Mouse (Mus musculus) macrophage (primary cell): ENCODE data around the gene Cwc15. TPM values are rescaled to one million over a fixed set of nuclear protein-coding genes. Genes with fewer than 3 reads are reported as not detected.

Source experiments
- H3K27ac ChIP-seq: fragments of 350-480 bp; formaldehyde crosslinking; 2 replicates; pipeline ENCODE4 v1.9.0; 2021
- H3K36me3 ChIP-seq: fragments of 350-480 bp; formaldehyde crosslinking; 2 replicates; pipeline ENCODE4 v1.9.0; 2021; ENCODE audit errors: inconsistent target
- H3K4me3 ChIP-seq: fragments of 350-480 bp; formaldehyde crosslinking; 2 replicates; pipeline ENCODE4 v1.9.0; 2021; ENCODE audit errors: inconsistent target
- H3K79me2 ChIP-seq: fragments of 350-480 bp; formaldehyde crosslinking; 2 replicates; pipeline ENCODE4 v1.9.0; 2021; ENCODE audit errors: inconsistent target
- WGBS: methylation state at CpG from one replicate; pipeline ENCODE4 v1.1.7; 2026; ENCODE audit warnings: inconsistent platforms; ENCODE audit not compliant: missing documents; 5-methylcytosine and 5-hydroxymethylcytosine counted together
- polyA plus RNA-seq: library from polyadenylated mRNA; stranded (reverse); fragments of 250-400 nt; gene quantifications from 3 replicates; pipeline ENCODE4 v1.2.4, GENCODE M21; 2018; ENCODE audit warnings: inconsistent platforms

The Cwc15 gene
- polyA plus RNA-seq, 1 experiment from 2014 or later = 344 TPM

DNA sequence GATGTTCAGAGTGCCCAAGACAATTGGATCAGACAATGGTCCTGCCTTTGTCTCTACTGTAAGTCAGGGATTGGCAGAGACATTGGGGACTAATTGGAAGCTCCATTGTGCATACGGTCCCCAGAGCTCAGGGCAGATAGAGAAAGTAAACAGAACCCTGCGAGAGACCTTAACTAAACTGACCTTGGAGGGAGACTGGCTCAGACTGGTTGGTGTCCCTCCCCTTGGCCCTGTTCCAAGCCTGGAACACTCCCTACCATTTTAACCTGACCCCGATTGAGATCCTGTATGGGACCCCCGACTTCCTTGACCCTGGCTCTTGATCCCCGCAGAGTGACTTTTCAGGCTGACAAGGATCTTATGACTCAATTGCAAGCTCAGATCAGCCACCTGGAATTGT lies 29.6 kb downstream of the Cwc15 start:
- Histone ChIP-seq H3K79me2 (no peaks in the 10 kb centered on the region), H3K27ac (no peak overlapping the region), H3K4me3 (no peak overlapping the region), H3K36me3 (no peaks in the 10 kb centered on the region)
- whole genome bisulfite sequencing = 100% methylated on average over 5 of the region's 5 CpGs

DNA sequence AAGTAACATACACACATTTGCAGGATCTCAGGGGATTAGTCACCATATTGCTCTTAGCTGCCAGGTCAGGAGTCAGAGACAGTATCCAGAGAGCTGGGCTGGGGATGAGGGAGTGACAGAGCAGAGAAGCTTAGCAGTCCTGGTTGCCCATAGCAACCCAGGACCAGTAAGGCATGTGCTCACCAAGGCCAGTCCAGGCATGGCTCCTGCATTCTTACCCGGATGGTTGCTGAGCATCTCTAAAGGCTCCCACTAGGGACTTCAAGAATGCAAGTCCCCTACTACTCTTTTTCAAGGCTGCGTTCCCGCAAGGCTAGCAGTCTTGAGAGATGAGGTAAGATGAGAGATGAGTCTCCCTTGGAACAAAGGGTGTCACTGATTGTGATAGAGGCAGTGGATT lies 31.9 kb downstream of the Cwc15 start:
- Histone ChIP-seq H3K27ac (no peak overlapping the region), H3K79me2 (no peaks in the 10 kb centered on the region), H3K36me3 (no peaks in the 10 kb centered on the region), H3K4me3 (no peak overlapping the region)
- WGBS = 89% methylated on average over 3 of the region's 3 CpGs

DNA sequence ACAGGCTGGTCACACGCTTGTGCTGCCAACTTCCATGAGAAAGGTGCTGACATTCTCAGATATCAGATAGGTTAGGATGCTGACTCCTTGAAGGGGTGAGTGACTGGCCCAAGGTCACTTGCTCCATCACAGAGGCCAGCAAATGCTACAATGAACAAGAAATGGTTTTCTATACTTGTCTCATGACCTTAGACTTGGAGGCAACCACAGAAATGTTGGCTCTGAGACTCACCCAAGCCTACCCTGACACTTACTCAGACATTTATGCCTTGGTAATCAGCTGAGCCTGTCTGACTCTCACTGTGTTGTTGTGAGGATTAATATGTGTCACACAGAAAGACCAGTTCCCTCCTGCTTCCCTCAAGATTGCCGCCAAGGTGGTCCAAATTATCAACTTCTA lies 33.2 kb downstream of the Cwc15 start:
- Histone ChIP-seq H3K27ac (no peak overlapping the region), H3K36me3 (no peaks in the 10 kb centered on the region), H3K79me2 (no peaks in the 10 kb centered on the region), H3K4me3 (no peak overlapping the region)
- 90% methylated on average over 2 of the region's 2 CpGs for WGBS

DNA sequence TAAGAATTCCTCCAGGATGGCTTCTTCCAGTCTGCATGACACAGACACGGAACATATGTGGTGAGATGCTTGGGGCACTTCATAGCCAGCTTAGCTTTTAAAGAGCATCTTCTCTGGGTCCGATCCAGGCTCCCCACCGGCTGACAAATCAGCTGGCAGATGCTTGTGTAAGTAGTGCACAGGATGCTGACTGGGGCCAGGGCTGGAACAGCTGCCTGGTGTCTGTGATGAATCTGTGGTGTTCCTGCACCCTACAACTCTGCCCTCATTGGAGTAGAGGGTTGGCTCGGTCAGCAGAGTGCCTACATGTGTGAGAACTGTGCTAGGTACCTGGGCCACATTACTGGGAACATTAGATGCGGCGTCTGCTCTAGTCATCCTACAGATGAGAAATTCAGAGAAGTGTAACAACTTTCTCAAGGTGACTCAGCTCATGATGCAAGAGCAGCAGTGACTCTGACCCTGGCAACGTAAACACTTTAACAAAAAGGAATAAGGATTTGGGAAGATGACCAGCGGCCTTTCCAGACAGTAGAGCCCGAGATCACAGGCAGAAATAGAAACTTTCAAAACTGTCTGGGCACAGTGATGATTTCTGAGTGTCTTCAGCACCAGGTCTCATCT lies 34.5 kb downstream of the Cwc15 start:
- no peak overlapping the region for H3K27ac ChIP-seq
- WGBS = 87% methylated on average over 9 of the region's 9 CpGs
- no peaks in the 10 kb centered on the region for H3K36me3 ChIP-seq
- H3K4me3 ChIP-seq = no peak overlapping the region
- H3K79me2 ChIP-seq = no peaks in the 10 kb centered on the region

DNA sequence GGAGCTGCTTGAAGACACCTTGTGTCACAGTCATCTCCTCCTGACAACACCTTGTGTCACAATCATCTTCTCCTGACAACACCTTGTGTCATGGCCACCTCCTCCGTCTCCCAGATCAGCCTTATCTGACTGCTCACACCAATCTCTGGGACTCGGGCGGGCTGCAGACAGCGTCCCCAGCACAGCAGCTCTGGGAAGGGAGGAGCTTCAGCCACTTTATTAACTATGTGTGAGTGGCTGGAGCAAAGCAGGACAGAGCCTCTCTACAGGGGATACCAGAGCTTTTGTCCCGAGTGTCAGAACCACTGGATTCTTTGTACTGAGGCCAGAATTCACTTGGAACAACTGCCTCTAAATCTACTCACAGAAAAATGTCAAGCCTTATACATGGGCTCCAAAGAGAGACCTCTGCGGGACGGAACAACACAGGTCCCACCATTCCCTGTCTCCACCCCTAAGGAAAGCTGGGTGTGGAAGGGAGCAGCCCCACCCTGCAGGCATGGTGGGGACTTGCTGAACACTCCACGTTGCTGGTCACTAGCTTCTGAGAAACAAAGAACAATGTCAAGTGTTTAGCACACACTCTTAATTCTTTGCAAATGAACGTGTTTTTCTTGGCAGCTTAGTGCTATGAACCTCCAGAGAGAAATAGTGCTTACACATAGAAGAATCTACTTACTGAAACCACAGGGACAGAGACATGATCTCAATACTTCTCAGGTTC lies 43.8 kb downstream of the Cwc15 start:
- H3K4me3 ChIP-seq = no peak overlapping the region
- H3K27ac ChIP-seq = no peak overlapping the region
- H3K36me3 ChIP-seq = no peaks in the 10 kb centered on the region
- no peaks in the 10 kb centered on the region for H3K79me2 ChIP-seq
- 88% methylated on average over 9 of the region's 9 CpGs for WGBS

DNA sequence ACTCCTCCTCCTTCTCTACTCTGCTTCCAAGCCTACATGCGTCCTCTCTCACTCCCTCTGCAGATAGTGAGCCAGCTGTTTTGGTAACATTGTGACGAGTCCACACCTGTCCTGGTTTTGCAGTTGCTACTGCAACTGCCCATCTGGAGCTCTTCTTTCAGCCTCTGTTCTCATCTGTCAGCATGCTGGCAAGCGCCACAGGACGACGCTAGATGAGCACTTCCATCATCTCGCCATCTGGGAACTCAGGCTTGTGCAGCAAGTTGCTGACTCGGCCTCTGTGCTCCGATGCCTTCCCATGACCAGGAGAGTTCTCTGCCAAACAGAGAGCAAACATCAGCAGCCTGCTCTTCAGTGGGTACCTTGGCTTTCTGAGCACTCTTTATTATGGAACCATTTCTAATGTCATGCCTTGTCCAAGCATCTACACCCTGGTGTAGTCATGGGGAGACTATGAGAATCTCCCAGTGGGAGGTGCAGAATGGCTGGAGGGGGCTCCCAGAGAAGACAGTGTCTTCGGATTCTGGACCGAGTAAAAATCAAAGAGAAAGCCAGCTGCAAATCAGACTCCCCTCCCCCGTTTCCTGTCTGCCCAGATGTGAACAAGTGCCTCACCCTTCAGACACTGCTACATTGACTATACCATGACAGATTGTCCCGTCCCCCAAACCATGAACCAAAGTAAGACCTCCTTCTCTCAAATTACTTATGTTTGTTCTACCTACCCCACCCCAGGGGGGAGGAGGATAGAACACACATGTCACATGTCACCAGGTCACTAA lies 47.4 kb downstream of the Cwc15 start:
- H3K27ac ChIP-seq = no peak overlapping the region
- H3K4me3 ChIP-seq = no peak overlapping the region
- WGBS = 74% methylated on average over 11 of the region's 12 CpGs
- H3K36me3 ChIP-seq = no peaks in the 10 kb centered on the region
- H3K79me2 ChIP-seq = no peaks in the 10 kb centered on the region

DNA sequence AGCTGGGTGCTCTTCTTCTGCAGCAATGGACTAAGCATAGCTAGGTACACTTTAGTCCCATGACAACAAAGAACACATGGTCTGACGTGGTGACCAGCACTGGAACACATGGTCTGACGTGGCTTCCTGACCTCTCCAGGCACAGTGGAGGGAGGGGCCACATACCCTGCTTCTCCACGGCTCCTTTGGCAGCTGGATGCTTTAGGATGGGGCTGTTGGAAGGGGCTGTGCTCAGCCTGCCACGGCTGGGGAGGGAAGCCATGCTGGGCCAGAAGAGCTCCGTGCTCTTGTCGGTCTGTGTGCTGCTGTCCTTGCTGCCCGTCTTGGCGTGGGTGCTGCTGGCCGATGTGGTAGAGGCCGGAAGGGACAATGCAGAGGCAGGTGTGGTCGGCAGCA lies 47.9 kb downstream of the Cwc15 start:
- Histone ChIP-seq H3K79me2 (no peaks in the 10 kb centered on the region), H3K27ac (no peak overlapping the region), H3K4me3 (no peak overlapping the region), H3K36me3 (no peaks in the 10 kb centered on the region)
- 68% methylated on average over 11 of the region's 11 CpGs for WGBS

DNA sequence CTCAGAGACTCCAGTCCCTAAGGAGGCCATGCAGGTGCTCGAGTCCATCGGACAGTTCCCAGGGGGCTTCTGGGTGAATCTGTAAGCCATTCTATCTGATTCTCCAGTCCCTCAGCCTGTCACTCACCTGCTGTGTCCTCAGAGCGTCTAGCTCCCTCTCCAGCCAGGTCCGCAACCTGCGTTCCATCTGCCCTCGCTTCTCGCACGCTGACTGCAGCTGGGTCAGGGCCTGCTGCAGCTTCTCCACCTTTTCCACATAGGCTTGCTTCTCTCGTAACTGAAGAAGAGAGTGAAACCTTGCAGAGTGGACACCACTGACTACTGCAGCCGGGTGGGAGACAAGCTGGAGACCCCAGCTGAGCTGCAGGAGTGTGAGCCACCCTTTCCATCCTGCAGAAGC lies 57.9 kb downstream of the Cwc15 start:
- Histone ChIP-seq H3K79me2 (no peaks in the 10 kb centered on the region), H3K4me3 (no peak overlapping the region), H3K36me3 (no peaks in the 10 kb centered on the region), H3K27ac (no peak overlapping the region)
- WGBS = 91% methylated on average over 10 of the region's 10 CpGs

DNA sequence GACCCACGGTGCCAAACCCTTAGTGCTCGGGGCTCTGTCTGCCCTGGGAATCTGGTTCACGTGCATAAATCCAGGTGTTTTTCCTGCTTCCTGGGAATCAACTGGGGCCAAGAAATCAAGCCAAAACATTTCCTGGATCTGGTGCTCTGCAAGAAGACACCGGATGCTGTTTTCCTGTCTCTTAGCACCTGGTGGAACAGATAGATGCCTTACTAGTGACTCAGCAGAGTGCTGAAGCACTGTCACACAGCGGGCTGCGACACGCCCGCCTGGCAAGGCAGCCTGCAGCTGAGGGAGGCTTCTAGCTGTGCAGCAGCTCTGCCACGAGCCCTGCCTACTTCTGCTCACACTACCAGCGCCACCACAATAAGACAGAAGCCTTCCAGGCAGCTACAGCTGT lies 59.0 kb downstream of the Cwc15 start:
- Histone ChIP-seq H3K79me2 (no peaks in the 10 kb centered on the region), H3K36me3 (no peaks in the 10 kb centered on the region), H3K27ac (no peak overlapping the region), H3K4me3 (no peak overlapping the region)
- WGBS = 34% methylated on average over 10 of the region's 10 CpGs

DNA sequence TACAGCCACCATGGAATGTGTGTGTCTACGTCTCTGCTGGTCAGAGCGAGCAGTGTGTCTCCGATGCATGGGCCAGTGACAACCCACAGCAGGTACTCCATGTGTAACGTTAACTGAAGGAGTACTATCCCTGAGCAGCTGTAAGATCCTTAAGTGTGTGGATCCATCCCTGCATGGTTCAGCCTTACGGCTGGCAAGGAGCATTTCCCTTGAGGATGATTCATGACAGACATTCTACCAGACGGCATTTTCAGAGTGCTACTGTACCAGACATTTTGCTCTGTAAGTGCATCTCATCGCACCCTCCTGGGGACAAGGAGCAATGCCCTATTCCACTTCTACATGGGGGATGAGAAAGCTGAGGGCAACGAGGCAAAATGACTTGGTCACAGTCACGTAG lies 59.6 kb downstream of the Cwc15 start:
- no peak overlapping the region for H3K27ac ChIP-seq
- no peaks in the 10 kb centered on the region for H3K79me2 ChIP-seq
- 91% methylated on average over 9 of the region's 9 CpGs for WGBS
- H3K4me3 ChIP-seq = no peak overlapping the region
- no peaks in the 10 kb centered on the region for H3K36me3 ChIP-seq

Other genes starting within 250 kb of the Cwc15 start
- 4.3 to 6.0 TPM (median 4.9 TPM) in 3 replicates for gene Sesn3, start 225.6 kb upstream of the Cwc15 start, polyA plus RNA-seq
- 9.4 to 21.6 TPM (median 10.3 TPM) in 3 replicates for gene Endod1, start 119.1 kb upstream of the Cwc15 start, polyA plus RNA-seq
- gene Kdm4d, start 135 bp upstream of the Cwc15 start, polyA plus RNA-seq = not detected in 3 replicates
- 0.06 to 0.30 TPM (median 0.08 TPM) in 3 replicates for gene Amotl1, start 144.4 kb downstream of the Cwc15 start, polyA plus RNA-seq
- 0.06 to 0.15 TPM (median 0.13 TPM) in 3 replicates for gene Piwil4, start 240.1 kb downstream of the Cwc15 start, polyA plus RNA-seq